ENCODE assay signal across 8 mouse cellular contexts in genomic region chr10:80226416-80227165, GRCm38 (mm10). TPM values are rescaled to one million over a fixed set of nuclear protein-coding genes. Genes with fewer than 3 reads are reported as not detected.
A peak's percentile ranks its signal among the peaks of the same experiment; 100 is the strongest.
DNase-seq lines count a peak whose midpoint lies in the region; ATAC-seq lines count a peak whose summit lies in the region.

Gene Mum1 (plus strand): TSS chr10:80226434.

- peak within 1 kb of the TSS; percentile 98 for H3K4me2 ChIP-seq in heart, embryonic 14.5 days (ENCODE audit: low read length)
- peak within 1 kb of the TSS; percentile 97 for H3K4me2 ChIP-seq in liver, embryonic 13.5 days

- peaks cover 32% of the 10 kb centered on the region for H3K36me3 ChIP-seq in heart, embryonic 14.5 days (ENCODE audit: control insufficient read depth, insufficient read depth, low read length)
- peaks cover 33% of the 10 kb centered on the region for H3K36me3 ChIP-seq in liver, embryonic 13.5 days

- WGBS in heart, embryonic 14.5 days: under 1% methylated on average over 44 of the region's 75 CpGs
- under 1% methylated on average over 75 of the region's 75 CpGs for WGBS in liver, embryonic 13.5 days (ENCODE audit: insufficient replicate concordance)

- H3K27ac ChIP-seq in heart, embryonic 14.5 days (replicated peaks in 1 of 2; ENCODE audit: control insufficient read depth in 1 of 2, insufficient read depth in 1 of 2, low read depth in 2 of 2, low read length in 2 of 2): peak within 1 kb of the TSS; percentile 90 to 93
- peak within 1 kb of the TSS; percentile 94 for H3K27ac ChIP-seq in liver, embryonic 13.5 days

- peaks cover 14 to 26% of the 10 kb centered on the region in 2 experiments for H3K4me1 ChIP-seq in heart, embryonic 14.5 days (ENCODE audit: control insufficient read depth in 2 of 2, insufficient read depth in 2 of 2, low read length in 2 of 2)
- peaks cover 38% of the 10 kb centered on the region for H3K4me1 ChIP-seq in liver, embryonic 13.5 days (replicated peaks)

- H3K9me3 ChIP-seq in heart, embryonic 14.5 days (ENCODE audit: control insufficient read depth, low read length): no peaks in the 10 kb centered on the region
- H3K9me3 ChIP-seq in liver, embryonic 13.5 days (replicated peaks): no peaks in the 10 kb centered on the region

- no peaks in the 10 kb centered on the region for H3K27me3 ChIP-seq in heart, embryonic 14.5 days (ENCODE audit: control insufficient read depth, insufficient read depth, low read length)
- H3K27me3 ChIP-seq in liver, embryonic 13.5 days: peaks cover 20% of the 10 kb centered on the region; the same call in 1 of the 2 replicates

- peak within 1 kb of the TSS; percentile 75 to 85 for H3K4me3 ChIP-seq in heart, embryonic 14.5 days (ENCODE audit: control insufficient read depth in 1 of 2, insufficient read depth in 1 of 2, low read depth in 1 of 2, low read length in 2 of 2)
- H3K4me3 ChIP-seq in liver, embryonic 13.5 days (replicated peaks): peak within 1 kb of the TSS; percentile 86

- DNase-seq in CD8-positive naive resting alpha-beta T cell, adult 2 months (ENCODE audit: low read depth in 2 of 2, low spot score in 2 of 2): peak; percentile 92 to 94
- peak; percentile 95 for DNase-seq in c-Kit-negative CD71-positive TER-119-positive erythroid progenitor cells, embryonic 14.5 days (ENCODE audit: low read depth, low spot score)
- DNase-seq in fibroblast of lung, adult 2 months (ENCODE audit: low read depth): peak; percentile 98
- peak; percentile 100 for DNase-seq in kidney, postnatal 14 days
- peak; percentile 99 for DNase-seq in liver, embryonic 13.5 days
- DNase-seq in neural tube, embryonic 10.5 days (ENCODE audit: extremely low spot score, low spot score): peak; percentile 98
- DNase-seq in telencephalon, adult 2 months (ENCODE audit: low read depth, low spot score): peak; percentile 98

- peak; percentile 99 for ATAC-seq in heart, embryonic 14.5 days (ENCODE audit: insufficient number of reproducible peaks, insufficient read depth, low FRiP score, low read depth)
- peak; percentile 98 for ATAC-seq in liver, embryonic 13.5 days (ENCODE audit: low read depth)

- peak within 1 kb of the TSS; percentile 95 for H3K9ac ChIP-seq in heart, embryonic 14.5 days (ENCODE audit: low read length)
- peak within 1 kb of the TSS; percentile 94 for H3K9ac ChIP-seq in liver, embryonic 13.5 days

RNA-seq across cellular contexts. Expression of gene Mum1, which starts in this region (rescaled TPM):
- polyA plus RNA-seq in heart, embryonic 14.5 days (2014; fragmentation: Nextera tagmentation; extraction: Ambion mirVana): 28.5 and 29.3 TPM in 2 replicates
- 26.1 and 26.5 TPM in 2 replicates for polyA plus RNA-seq in liver, embryonic 13.5 days (2015; fragmentation: Nextera tagmentation; extraction: Ambion mirVana)

Comparison
In these comparisons a context has a peak if more than half of its experiments do, and no peak if none do; other contexts are left out.
1. Peak in every context shown above with its lines: DNase-seq, ATAC-seq, H3K4me3 ChIP-seq and H3K27ac ChIP-seq.